Mouse (Mus musculus): ENCODE results near the gene Poldip3. TPM values are rescaled to one million over a fixed set of nuclear protein-coding genes. Genes with fewer than 3 reads are reported as not detected.

The Poldip3 gene
- total and polyA plus RNA-seq, 3 experiments, result 77.0 to 78.9 (median 77.2) TPM

DNA sequence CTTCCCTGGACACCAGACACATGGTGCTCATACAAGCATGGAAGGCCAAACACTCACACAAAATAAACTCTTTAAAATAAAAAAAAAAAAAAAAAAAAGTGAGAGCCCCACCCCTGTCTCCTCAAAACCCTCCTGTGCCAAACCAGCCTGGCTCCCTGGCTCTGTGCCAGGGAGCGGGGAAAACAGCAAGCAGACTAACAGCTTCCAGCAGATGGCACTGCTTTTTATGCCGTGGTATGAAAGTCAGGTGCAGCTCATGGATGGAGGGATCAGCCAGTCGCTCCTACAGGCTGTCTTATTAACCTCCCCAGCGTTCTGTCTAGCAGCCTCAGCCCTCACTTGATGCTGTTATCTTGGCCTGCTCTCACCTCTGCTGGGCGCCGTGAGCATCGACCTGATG is 30.8 kb downstream of the Poldip3 start:
- in situ Hi-C loops (cut with MboI; ENCODE audit: low pct_ligation_motif_present, low pct_unique_long_range_greater_than_20kb, low sequenced_read_pairs) (no loop called here), dilution Hi-C loops (cut with MboI; ENCODE audit: extremely low pct_ligation_motif_present, extremely low pct_unique_long_range_greater_than_20kb, low sequenced_read_pairs) (no loop called here)
- peaks cover 68 to 69% of the 10 kb centered on the region in 2 experiments for H3K36me3 ChIP-seq (replicated peaks in 1 of 2; ENCODE audit: control insufficient read depth in 1 of 2, insufficient read depth in 1 of 2, low read length in 1 of 2)
- TF ChIP-seq POLR2A (IDR thresholded peaks at IDR 0.05; ENCODE audit: low read depth, low read length) (no peak), CTCF (conservative IDR thresholded peaks at IDR 0.05 in 1 of 2, IDR thresholded peaks at IDR 0.05 in 1 of 2; ENCODE audit: low read depth in 2 of 2, low read length in 2 of 2) (peak in 1 of 2 experiments; percentile 28; a peak in 1 of 4 replicates)
- H3K4me3 ChIP-seq (replicated peaks in 1 of 3; ENCODE audit: low read depth in 2 of 3, low read length in 2 of 3, poor library complexity in 1 of 3), result no peak overlapping the region
- H3K9ac ChIP-seq (ENCODE audit: insufficient read depth, low read depth), result no peak overlapping the region
- no peak for DNase-seq (ENCODE audit: extremely low read depth)
- H3K9me3 ChIP-seq (replicated peaks; ENCODE audit: low read length), result no peaks in the 10 kb centered on the region
- no peaks in the 10 kb centered on the region for H3K27me3 ChIP-seq (replicated peaks)
- peaks cover 28% of the 10 kb centered on the region for H3K79me2 ChIP-seq (replicated peaks; ENCODE audit: control insufficient read depth, extremely low read depth, insufficient read depth, poor library complexity, severe bottlenecking)
- H3K27ac ChIP-seq (ENCODE audit: insufficient read depth, low read depth), result no peak overlapping the region
- no peak overlapping the region for H3K4me2 ChIP-seq (ENCODE audit: insufficient read depth, low read depth, poor library complexity, severe bottlenecking)
- H3K4me1 ChIP-seq (ENCODE audit: control insufficient read depth in 1 of 2, insufficient read depth in 2 of 2), result peaks cover 0 to 12% of the 10 kb centered on the region in 2 experiments; a peak in 2 of 4 replicates

DNA sequence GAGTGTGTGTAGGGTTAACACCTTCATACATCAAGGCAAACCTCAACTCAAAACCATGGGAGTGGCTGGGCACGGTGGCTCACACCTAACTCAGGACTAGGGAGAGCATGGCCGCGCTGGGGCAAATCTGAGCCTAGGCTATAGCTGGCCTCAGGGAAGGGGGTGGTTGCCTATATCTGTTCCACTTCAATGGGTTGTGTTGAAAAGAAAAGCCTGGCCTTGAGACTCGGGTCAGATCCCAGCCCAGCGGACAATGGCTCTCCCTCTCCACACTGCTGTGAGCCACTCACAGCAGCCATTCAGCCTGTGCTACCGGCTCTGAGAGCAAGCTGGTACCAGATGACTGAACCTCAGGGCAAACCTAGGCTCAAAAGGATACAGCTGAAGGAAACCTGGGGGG is 34.1 kb downstream of the Poldip3 start:
- in situ Hi-C loops (cut with MboI; ENCODE audit: low pct_ligation_motif_present, low pct_unique_long_range_greater_than_20kb, low sequenced_read_pairs), result no loop called here
- Histone ChIP-seq H3K9ac (ENCODE audit: insufficient read depth, low read depth) (no peak overlapping the region), H3K4me1 (ENCODE audit: control insufficient read depth in 1 of 2, insufficient read depth in 2 of 2) (peaks cover 2 to 34% of the 10 kb centered on the region in 2 experiments; a peak in 3 of 4 replicates), H3K4me2 (ENCODE audit: insufficient read depth, low read depth, poor library complexity, severe bottlenecking) (no peak overlapping the region), H3K9me3 (replicated peaks; ENCODE audit: low read length) (no peaks in the 10 kb centered on the region), H3K4me3 (replicated peaks in 1 of 3; ENCODE audit: low read depth in 2 of 3, low read length in 2 of 3, poor library complexity in 1 of 3) (no peak overlapping the region), H3K36me3 (replicated peaks in 1 of 2; ENCODE audit: control insufficient read depth in 1 of 2, insufficient read depth in 1 of 2, low read length in 1 of 2) (peaks cover 63 to 83% of the 10 kb centered on the region in 2 experiments), H3K27me3 (replicated peaks) (no peaks in the 10 kb centered on the region), H3K27ac (ENCODE audit: insufficient read depth, low read depth) (no peak overlapping the region), H3K79me2 (replicated peaks; ENCODE audit: control insufficient read depth, extremely low read depth, insufficient read depth, poor library complexity, severe bottlenecking) (peaks cover 6% of the 10 kb centered on the region)
- no peak for DNase-seq (ENCODE audit: extremely low read depth)
- TF ChIP-seq POLR2AphosphoS2 (IDR thresholded peaks at IDR 0.05; ENCODE audit: low read depth, low read length) (peak; percentile 22; the same call in 1 of the 2 replicates), HCFC1 (IDR thresholded peaks at IDR 0.05; ENCODE audit: low read depth, low read length) (no peak), EP300 (IDR thresholded peaks at IDR 0.05; ENCODE audit: low read length) (no peak), PAX5 (IDR thresholded peaks at IDR 0.05; ENCODE audit: low read length) (no peak)
- dilution Hi-C loops (cut with MboI; ENCODE audit: extremely low pct_ligation_motif_present, extremely low pct_unique_long_range_greater_than_20kb, low sequenced_read_pairs), result no loop called here

DNA sequence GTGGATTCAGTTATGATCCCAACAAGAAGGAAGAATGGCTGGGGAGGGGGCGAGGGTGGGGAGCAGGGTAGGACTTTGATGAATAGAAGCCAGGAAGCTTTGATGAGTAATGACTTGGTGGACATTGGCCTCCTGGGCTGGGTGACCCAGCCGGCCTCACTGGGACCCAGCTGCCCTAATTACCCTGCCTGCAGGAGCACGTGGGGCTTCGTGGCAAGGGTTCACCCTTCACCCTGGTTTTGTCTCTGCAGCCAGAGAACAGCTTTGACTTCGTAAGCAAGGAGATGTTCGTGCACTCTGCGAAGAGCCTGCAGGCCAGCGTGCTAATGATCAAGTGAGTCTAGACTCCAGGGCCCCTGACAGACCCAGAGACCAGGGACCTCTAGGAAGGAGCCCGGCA is 35.1 kb downstream of the Poldip3 start:
- in situ Hi-C loops (cut with MboI; ENCODE audit: low pct_ligation_motif_present, low pct_unique_long_range_greater_than_20kb, low sequenced_read_pairs) (no loop called here), dilution Hi-C loops (cut with MboI; ENCODE audit: extremely low pct_ligation_motif_present, extremely low pct_unique_long_range_greater_than_20kb, low sequenced_read_pairs) (no loop called here)
- Histone ChIP-seq H3K79me2 (replicated peaks; ENCODE audit: control insufficient read depth, extremely low read depth, insufficient read depth, poor library complexity, severe bottlenecking) (no peaks in the 10 kb centered on the region), H3K36me3 (replicated peaks in 1 of 2; ENCODE audit: control insufficient read depth in 1 of 2, insufficient read depth in 1 of 2, low read length in 1 of 2) (peaks cover 57 to 81% of the 10 kb centered on the region in 2 experiments), H3K4me2 (ENCODE audit: insufficient read depth, low read depth, poor library complexity, severe bottlenecking) (no peak overlapping the region), H3K27ac (ENCODE audit: insufficient read depth, low read depth) (no peak overlapping the region), H3K4me1 (ENCODE audit: control insufficient read depth in 1 of 2, insufficient read depth in 2 of 2) (peaks cover 2 to 32% of the 10 kb centered on the region in 2 experiments; a peak in 3 of 4 replicates), H3K27me3 (replicated peaks) (no peaks in the 10 kb centered on the region), H3K4me3 (replicated peaks in 1 of 3; ENCODE audit: low read depth in 2 of 3, low read length in 2 of 3, poor library complexity in 1 of 3) (no peak overlapping the region), H3K9ac (ENCODE audit: insufficient read depth, low read depth) (no peak overlapping the region), H3K9me3 (replicated peaks; ENCODE audit: low read length) (no peaks in the 10 kb centered on the region)
- no peak for DNase-seq (ENCODE audit: extremely low read depth)
- TF ChIP-seq IRF4 (IDR thresholded peaks at IDR 0.05; ENCODE audit: low read depth, low read length), result no peak
- no peak for TF ChIP-seq USF1 (IDR thresholded peaks at IDR 0.05; ENCODE audit: low read depth, low read length)
- no peak for TF ChIP-seq NRF1 (IDR thresholded peaks at IDR 0.05; ENCODE audit: low read depth, low read length)
- TF ChIP-seq CHD2 (IDR thresholded peaks at IDR 0.05; ENCODE audit: low read length), result no peak
- no peak for TF ChIP-seq MEF2A (IDR thresholded peaks at IDR 0.05; ENCODE audit: borderline replicate concordance, low read depth, low read length)
- no peak for TF ChIP-seq MAZ (IDR thresholded peaks at IDR 0.05; ENCODE audit: low read depth, low read length)
- no peak for TF ChIP-seq UBTF (IDR thresholded peaks at IDR 0.05; ENCODE audit: low read depth, low read length)
- TF ChIP-seq CHD1 (IDR thresholded peaks at IDR 0.05; ENCODE audit: low read depth, low read length), result no peak
- no peak for TF ChIP-seq SIN3A (IDR thresholded peaks at IDR 0.05; ENCODE audit: low read length)
- TF ChIP-seq ETS1 (conservative IDR thresholded peaks at IDR 0.05; ENCODE audit: low read depth, low read length), result no peak
- no peak for TF ChIP-seq ZNF384 (IDR thresholded peaks at IDR 0.05; ENCODE audit: low read depth, low read length)
- no peak for TF ChIP-seq NELFE (IDR thresholded peaks at IDR 0.05; ENCODE audit: low read depth, low read length)
- TF ChIP-seq MYC (IDR thresholded peaks at IDR 0.05; ENCODE audit: low read depth, low read length), result no peak

All from CH12.LX (cell line).